Mouse (Mus musculus) urinary bladder, postnatal 4 days (tissue): Measurements from ENCODE around the gene Pcx.

Experiments
- DNase-seq, 2 experiments: peaks; one replicate each; pipeline ENCODE4 v3.0.0; 2021 to 2022; ENCODE audit warnings: low spot score in 2 of 2

Gene Pcx

DNA sequence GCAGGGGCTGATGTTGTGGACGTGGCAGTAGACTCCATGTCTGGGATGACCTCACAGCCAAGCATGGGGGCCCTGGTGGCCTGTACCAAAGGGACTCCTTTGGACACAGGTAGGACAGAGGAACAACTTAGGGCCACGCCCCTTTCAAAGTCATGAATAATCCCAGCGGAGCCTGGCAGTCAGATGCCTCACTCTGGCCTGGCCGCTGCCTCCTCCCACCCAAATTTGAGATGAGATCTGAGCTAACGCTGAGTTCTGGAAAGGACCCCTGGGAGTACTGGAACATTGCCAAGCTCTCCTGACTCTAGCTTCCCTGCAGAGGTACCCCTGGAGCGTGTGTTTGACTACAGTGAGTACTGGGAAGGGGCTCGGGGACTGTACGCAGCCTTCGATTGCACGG is 109.2 kb downstream of the Pcx start:
- no peak for DNase-seq

DNA sequence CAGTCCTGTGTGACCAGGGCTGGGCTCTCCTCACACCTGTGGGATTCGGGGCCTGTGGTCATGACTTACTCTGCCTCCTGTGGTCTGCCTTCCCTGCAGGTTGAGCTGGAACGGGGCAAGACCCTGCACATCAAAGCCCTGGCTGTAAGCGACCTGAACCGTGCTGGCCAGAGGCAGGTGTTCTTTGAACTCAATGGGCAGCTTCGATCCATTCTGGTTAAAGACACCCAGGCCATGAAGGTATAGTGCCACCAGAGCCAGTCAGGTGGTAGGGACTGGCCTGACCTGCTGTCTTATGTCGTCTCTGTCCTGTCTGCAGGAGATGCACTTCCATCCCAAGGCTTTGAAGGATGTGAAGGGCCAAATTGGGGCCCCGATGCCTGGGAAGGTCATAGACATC is 110.4 kb downstream of the Pcx start:
- no peak for DNase-seq

DNA sequence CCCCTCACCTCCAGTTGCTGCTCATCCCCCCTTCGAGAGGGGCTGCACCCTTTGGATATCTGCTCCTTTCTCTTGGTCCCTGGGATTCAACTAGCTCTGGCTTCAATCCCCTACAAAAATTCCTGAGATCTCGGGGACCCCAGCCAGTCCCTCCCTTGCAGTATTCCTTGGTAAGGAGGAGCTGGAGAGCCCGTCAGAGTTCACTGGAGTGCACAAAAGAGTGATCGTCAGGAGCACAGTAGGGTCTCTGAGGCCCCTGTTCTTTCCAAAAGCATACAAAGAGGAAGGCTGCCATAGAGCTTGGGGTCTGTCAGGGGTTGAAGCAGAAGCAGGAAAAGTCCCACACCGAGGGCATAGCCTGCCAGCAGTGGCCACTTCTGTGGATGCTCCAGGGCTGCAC is 112.5 kb downstream of the Pcx start:
- no peak for DNase-seq

DNA sequence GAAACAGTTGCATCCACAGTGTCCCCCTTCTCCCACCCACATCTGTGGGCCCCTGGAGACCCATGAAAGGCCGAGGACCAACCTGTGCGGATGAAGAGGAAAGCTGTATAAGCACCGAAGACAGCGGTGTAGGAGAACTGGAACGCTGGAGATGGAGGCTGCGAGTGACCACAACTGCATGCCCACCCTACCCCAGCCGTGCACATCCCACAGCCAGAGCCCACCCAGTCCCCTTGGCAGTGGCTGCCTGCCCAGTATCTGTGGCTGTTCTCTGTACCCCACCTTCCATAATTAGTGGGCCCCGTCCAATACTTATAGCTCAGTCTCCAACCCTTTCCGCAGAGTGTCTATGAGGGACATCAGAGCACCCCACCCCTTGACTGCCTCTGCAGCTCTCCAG is 113.1 kb downstream of the Pcx start:
- DNase-seq = no peak

DNA sequence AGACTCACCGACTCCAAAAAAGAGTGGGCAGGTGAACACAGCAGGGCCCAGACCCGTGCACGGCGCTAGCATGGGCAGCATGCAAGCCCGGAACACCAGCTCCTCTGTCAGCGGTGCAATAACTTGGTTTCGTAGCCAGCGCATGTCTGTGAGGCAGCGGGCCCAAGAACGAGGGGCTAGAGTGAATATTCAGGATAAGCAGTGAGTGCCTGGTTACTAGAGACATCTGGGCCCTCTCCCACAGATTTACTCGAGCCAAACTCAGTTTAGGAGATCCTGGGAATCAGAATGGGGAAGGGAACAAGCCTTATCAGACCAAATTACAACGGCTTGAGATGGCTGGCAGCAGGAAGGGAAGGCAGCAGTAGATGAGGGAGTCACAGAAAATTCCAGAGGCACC is 113.7 kb downstream of the Pcx start:
- no peak for DNase-seq

DNA sequence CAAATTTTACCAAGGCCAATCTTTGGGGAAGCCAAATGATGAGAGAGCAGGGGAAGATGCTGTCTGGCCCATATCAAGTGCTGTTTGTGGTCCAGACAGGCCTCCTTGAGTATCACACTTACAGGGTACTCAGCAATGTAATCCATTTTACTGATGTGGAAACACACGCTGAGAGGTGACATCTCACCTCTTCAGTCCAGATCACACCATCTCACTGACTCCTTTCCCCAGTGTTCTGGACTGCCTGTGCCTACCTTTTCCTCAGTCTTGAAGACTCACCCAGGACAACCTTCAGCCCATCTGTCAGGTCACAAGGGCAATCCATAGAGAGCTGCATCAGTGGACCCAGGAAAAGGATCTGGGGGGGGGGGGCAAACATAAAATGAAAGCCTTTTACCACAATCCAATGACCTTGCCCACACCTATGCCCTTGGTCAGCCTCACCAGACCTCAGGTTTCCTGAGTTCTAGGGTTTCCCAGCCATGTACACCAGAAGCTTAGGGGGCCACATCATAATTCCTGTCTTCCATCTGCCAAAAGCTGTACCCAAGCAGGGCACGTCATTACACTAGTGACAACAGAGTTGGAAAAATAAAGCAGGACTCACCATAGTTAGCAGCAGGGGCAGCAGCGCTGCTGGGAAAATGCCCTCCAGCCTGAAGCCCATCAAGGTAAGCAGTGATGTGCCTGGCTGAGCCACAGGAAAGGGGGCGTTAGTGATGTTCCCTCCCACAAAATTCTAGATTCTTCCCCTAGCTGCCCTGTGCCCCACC is 114.3 kb downstream of the Pcx start:
- DNase-seq = no peak

DNA sequence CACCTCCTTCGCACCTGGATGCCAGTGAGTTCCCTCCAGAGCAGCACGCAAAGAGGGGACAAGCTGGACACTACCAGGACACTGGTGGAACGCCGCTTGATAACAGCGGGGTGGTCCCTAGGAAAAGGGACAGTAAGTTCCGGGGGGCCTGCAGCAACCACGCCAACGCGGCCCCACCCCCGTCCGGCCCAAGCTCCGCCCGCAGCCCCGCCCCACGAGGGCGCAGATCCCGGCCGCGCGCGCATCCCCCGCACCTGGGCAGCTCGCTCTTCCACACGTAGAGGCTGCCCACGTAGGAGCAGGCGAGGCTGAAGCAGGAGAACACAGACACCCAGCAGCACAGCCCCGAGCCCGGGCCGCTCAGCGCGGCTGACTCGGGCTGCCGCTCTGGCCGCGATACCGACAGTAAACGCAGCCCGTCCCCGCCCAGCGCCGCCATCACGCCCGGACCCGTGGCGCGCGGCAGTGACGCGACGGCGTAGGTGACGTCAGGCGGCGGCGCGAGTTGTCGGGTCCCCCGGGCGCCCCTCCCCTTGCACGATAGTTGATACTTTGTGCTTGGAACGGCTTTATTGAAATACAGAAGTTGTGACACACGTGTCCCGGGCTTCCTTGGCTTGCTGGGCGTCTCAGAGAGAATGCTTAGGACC is 115.0 kb downstream of the Pcx start, which contains the start of gene Rce1:
Gene Rce1 (minus strand): TSS at position 463 of the 650 bp plus-strand sequence.
- DNase-seq = peak; percentile 84 to 92

DNA sequence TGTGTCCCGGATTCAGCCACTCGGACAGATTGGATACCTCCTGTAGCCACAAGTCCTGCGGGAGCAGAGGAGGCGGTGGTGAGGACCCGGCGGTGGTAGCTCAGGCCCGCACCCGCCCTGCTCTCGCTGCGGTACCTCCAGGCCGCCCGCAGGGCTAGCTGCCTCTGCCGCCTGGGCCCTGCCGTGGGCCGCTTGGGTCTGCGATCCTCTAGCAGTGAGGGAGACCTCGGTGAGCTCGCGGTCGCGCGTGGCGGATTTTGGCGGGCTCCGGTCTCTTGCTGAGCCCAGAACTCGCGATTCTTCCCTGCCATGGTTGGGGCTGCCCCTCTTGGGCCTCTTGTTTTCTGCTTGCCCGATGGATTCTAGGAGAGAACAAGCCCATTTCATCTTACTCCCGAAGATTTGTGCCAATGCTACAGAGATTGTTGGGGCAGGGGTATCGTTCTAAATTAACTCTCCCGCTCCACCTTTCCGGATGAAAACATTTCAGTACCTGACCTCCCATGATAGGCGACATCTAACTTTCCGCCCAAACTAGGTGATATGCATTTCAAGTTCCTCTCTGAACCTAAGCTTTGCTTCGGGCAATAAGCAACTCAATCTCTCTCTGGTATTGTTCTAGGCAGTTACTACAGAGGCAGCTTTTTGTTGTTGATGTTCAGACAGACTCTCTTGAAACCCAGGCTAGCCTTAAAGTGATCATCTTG is 115.7 kb downstream of the Pcx start:
- DNase-seq = no peak

DNA sequence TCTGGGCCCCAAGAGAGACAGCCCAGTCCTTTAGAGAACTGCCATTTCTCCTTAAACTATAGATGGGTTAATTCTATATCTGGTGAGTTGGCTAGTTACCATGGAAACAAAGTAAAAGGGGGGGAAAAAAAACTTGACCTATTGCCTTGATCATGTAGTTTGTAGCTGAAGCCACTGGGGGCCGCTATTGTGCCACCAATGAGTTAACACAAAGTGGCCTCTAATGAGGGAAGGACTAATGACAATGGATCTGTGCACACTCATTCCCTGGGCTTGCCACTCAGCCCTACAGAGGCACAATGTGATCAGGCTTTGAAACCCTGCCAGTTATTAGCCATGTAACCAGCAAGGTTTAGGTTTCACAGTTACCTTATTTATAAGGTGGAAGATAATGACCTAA is 118.5 kb downstream of the Pcx start:
- no peak for DNase-seq

DNA sequence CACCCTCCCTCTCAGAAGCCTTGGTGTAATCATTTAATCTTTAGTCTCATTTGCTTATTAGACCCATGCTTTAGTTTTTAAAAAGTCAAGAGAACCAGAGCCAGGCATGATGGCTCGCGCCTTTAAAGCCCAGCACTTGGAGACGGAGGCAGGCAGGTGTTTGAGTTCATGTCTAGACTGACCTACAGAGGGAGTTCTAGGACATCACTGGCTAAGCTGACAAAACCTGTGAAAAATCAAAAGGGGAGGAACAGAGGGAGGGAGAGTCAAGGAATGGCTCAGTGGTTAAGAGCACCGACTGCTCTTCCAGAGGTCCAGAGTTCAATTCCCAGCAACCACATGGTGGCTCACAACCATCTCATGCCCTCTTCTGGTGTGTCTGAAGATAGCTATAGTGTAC is 125.7 kb downstream of the Pcx start:
- DNase-seq = no peak

DNA sequence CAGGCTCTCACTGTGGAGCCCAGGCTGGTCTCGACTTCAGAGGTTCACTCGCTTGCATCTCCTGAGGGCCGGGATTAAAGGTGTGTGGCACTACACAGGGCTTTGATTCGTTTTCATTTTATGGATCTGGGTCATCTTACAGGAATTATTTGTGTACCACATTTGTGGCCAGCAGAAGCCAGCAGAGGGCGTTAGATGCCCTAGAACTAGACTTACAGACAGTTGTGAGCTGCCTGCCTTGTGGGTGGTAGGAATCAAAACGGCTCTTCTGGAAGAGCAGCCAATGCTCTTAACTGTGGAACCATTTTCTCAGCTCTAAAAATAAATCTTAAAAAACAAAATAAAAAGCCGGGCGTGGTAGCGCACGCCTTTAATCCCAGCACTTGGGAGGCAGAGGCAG is 134.0 kb downstream of the Pcx start:
- no peak for DNase-seq

DNA sequence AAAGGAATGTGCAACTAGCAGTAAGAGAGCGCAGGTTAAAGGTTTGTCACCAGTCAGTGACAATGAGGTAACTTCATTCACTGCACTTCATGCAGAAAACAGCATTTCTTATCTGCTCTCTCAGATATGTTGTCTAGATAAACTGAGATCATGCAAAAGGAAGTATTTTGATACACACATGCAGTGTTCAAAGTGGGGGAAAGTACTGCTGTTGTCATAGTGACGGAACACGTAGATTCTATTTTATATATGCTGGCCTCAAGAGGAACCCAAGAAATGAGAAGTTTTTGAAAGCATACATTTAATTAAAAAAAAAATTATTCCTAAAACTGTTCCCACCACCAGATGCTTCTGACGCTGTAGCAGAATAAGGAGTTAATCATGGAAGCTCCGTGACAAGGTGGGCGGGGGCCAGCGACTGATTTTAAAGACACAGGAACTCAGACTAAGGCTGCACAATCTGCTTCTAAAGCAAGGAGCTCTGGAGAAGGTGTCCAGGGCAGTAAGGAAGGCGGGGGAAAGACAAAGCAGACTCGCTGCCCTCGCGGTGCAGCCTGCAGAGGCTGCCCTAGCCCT is 136.7 kb downstream of the Pcx start:
- no peak for DNase-seq

DNA sequence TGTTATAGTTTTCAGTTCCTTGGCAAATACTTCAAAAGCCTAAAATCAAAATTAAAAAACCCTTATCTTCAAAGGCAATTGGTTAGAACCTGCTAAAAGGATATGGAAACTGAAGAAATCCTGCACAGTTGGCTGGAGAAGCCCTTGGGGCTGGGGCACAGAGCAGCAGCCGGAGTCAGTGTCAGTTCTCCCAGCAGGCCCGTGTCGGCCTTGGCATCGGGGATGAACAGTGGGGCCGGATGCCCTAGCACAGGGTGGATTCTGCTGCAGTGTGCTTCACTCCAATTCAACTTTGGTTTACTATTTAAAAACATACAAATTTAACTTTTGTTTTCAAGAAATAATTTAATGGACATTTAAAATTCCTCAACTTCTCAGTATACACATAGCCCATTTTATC is 147.9 kb downstream of the Pcx start:
- DNase-seq = no peak

DNA sequence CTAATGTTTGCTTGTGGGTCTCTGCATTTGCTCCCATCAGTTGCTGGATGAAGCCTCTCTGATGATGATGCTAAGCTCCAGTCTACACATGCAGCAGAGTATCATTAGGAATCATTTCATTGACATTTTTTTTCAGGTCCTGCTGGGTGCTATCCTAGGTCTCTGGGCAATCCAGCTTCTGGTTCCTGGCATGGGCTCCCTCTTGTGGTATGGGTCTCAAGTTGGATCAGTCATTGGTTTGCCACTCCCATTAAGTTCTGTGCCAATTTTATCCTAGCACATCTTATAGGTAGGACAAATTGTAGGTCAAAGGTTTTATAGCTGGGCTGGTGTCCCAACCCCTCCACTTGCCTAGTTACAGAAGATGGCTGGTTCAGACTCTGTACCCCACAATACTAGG is 156.5 kb downstream of the Pcx start:
- no peak for DNase-seq

DNA sequence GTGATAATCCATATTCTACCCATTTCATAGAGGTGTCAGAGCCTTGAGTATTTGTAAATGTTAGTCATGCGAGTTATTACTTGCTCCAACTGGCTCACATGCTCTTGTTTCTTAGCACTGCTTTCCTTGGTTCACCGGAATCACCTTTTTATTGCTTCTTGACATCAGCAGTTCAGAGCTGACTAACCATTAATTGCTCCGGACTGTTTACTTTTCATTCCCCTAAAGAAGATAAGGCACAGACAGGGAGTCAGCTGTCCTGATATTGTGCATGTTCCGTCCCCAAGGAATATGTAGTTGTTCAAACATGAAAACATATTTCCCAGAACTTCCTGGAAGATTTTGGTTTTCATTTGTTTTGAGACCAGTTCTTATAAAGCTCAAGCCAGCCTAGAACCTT is 160.5 kb downstream of the Pcx start:
- DNase-seq = no peak
